Comparison of ENCODE assay signal across 23 mouse cellular contexts in the genomic region with DNA sequence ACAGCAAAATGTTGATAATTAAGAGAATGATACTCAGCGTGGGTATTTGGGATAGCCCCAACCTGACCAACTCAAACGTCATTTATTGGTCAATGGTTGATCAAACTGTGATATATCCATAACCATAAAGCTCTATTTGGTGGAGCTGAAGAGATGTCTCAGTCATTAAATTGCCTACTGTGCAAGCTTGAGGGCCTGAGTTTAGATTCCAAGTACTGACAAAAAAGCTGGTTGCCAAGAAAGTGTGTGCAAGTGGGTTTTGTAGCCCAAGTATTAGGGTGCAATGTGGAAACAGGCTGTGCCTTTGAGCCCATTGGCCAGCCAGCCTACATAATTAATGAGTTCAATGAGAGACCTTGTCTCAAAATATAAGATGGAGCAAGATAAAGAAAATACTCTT. TPM values are rescaled to one million over a fixed set of nuclear protein-coding genes. Genes with fewer than 3 reads are reported as not detected.
DNase-seq lines count a peak whose midpoint lies in the region; ATAC-seq lines count a peak whose summit lies in the region.
"Had no signal": no experiment of that assay in that cellular context is flagged by ENCODE, and none has a peak within 500 bp of the region (broad histone marks: within the 10 kb centered on the region; RNA-seq: fewer than 3 reads in every experiment).

No protein-coding gene starts in this region.

- H3K4me3 ChIP-seq in midbrain, embryonic 15.5 days, result no peak overlapping the region

- no peaks in the 10 kb centered on the region for H3K27me3 ChIP-seq in midbrain, embryonic 15.5 days (replicated peaks)
- H3K27me3 ChIP-seq: CH12.LX, Patski had no signal

- no peak overlapping the region for H3K9ac ChIP-seq in midbrain, embryonic 15.5 days

- WGBS in midbrain, embryonic 15.5 days, result 98% methylated on average over 2 of the region's 2 CpGs

- peak; percentile 62 for DNase-seq in heart, adult 11 months
- no peak for DNase-seq in heart, postnatal 14 days
- peak; percentile 92 for DNase-seq in fat pad, adult 2 months (ENCODE audit: extremely low read depth, low read depth, low spot score)
- DNase-seq in gonadal fat pad, adult 2 months (ENCODE audit: low read depth), result peak; percentile 89
- DNase-seq in gastrocnemius, postnatal 10 days, result no peak
- DNase-seq: adrenal gland, adult 2 months; adrenal gland, adult 8-10 months; adrenal gland, postnatal 10 days; adrenal gland, postnatal 14 days; adrenal gland, postnatal 25 days; adrenal gland, postnatal 36 days; B cell, adult 2 months; cerebellum, adult 11 months; cerebellum, adult 11-12 months; cerebellum, adult 18-20 months had no signal

- intact Hi-C loops in heart, postnatal 14 days (cut with DNase I), result loop anchor here (5.0 kb wide), 1 partner anchor 154 kb away; no protein-coding TSS in a partner anchor

- no peaks in the 10 kb centered on the region for H3K9me3 ChIP-seq in midbrain, embryonic 15.5 days
- H3K9me3 ChIP-seq: G1E had no signal

- H3K27ac ChIP-seq in midbrain, embryonic 15.5 days, result no peak overlapping the region

- H3K4me1 ChIP-seq in midbrain, embryonic 15.5 days, result peaks cover 11% of the 10 kb centered on the region

- H3K4me2 ChIP-seq in midbrain, embryonic 15.5 days, result no peak overlapping the region

- H3K36me3 ChIP-seq in midbrain, embryonic 15.5 days (replicated peaks), result no peaks in the 10 kb centered on the region

- ATAC-seq in midbrain, embryonic 15.5 days (replicated peaks), result no peak
- ATAC-seq: activated CD4-positive, CD25-positive, alpha-beta regulatory T cell, adult 4 months; CD4-positive, CD25-positive, alpha-beta regulatory T cell, adult 4 months; Patski had no signal

RNA-seq across cellular contexts. Expression of a gene that starts 2.1 kb away (rescaled TPM):
- 10 to 100 TPM; 23.7 to 27.3 TPM for total RNA-seq in heart, postnatal 14 days (2021)
- polyA plus RNA-seq in gonadal fat pad, adult 2 months (2012; rRNA removed), result 7.2 and 7.6 TPM in 2 replicates
- polyA plus RNA-seq in midbrain, embryonic 15.5 days (2015; fragmentation: Nextera tagmentation; extraction: Ambion mirVana), result 17.4 and 17.6 TPM in 2 replicates
- 10 to 100 TPM; 17.9 to 21.9 TPM for total RNA-seq in gastrocnemius, postnatal 10 days (2021)

RNA-seq across cellular contexts. Expression of a gene that starts 48.9 kb away (rescaled TPM):
- 1 to 10 TPM; 2.5 to 2.8 TPM for total RNA-seq in heart, postnatal 14 days (2021)
- polyA plus RNA-seq in gonadal fat pad, adult 2 months (2012; rRNA removed), result 0.26 and 0.32 TPM in 2 replicates
- polyA plus RNA-seq in midbrain, embryonic 15.5 days (2015; fragmentation: Nextera tagmentation; extraction: Ambion mirVana), result 2.8 and 3.5 TPM in 2 replicates
- 1 to 10 TPM; 2.5 to 2.6 TPM for total RNA-seq in gastrocnemius, postnatal 10 days (2021)
- total RNA-seq: adrenal gland, postnatal 14 days; ES-E14; G1E; MEL had no signal
- polyA plus RNA-seq: activated CD4-positive, CD25-positive, alpha-beta regulatory T cell, adult 4 months; CD4-positive, CD25-positive, alpha-beta regulatory T cell, adult 4 months; G1E had no signal

RNA-seq across cellular contexts. Expression of a gene that starts 49.1 kb away (rescaled TPM):
- 10 to 100 TPM; 14.4 to 14.6 TPM for total RNA-seq in heart, postnatal 14 days (2021)
- 0.35 and 0.67 TPM in 2 replicates for polyA plus RNA-seq in gonadal fat pad, adult 2 months (2012; rRNA removed)
- 15.9 and 17.3 TPM in 2 replicates for polyA plus RNA-seq in midbrain, embryonic 15.5 days (2015; fragmentation: Nextera tagmentation; extraction: Ambion mirVana)
- total RNA-seq in gastrocnemius, postnatal 10 days (2021), result 10 to 100 TPM; 21.6 to 28.6 TPM
- total RNA-seq: MEL had no signal
- polyA plus RNA-seq: activated CD4-positive, CD25-positive, alpha-beta regulatory T cell, adult 4 months; CD4-positive, CD25-positive, alpha-beta regulatory T cell, adult 4 months; G1E had no signal

Comparison
In these comparisons a context has a peak if more than half of its experiments do, and no peak if none do; other contexts are left out.
1. DNase-seq: peak in heart, adult 11 months (single experiment), fat pad, adult 2 months (single experiment) and gonadal fat pad, adult 2 months (single experiment); none in heart, postnatal 14 days (0 of 2) and gastrocnemius, postnatal 10 days (single experiment).